Mouse (Mus musculus) small intestine, adult 2 months (tissue): ENCODE measurements around the gene Arap1.

Source experiments
- CTCF ChIP-seq: fragments of 200-500 bp; IDR thresholded peaks from 2 replicates; pipeline ENCODE4 v1.5.1; 2012; ENCODE audit warnings: low read depth, mild to moderate bottlenecking, control low read depth, inconsistent platforms, low read length, moderate library complexity, mixed read lengths; ENCODE audit not compliant: insufficient replicate concordance, insufficient read length; ENCODE audit errors: extremely low read depth
- POLR2A ChIP-seq: fragments of 200-500 bp; IDR thresholded peaks from 2 replicates; pipeline ENCODE4 v1.6.1; 2012; ENCODE audit warnings: low read depth, mild to moderate bottlenecking, control low read depth, inconsistent platforms, low read length, moderate library complexity

DNA sequence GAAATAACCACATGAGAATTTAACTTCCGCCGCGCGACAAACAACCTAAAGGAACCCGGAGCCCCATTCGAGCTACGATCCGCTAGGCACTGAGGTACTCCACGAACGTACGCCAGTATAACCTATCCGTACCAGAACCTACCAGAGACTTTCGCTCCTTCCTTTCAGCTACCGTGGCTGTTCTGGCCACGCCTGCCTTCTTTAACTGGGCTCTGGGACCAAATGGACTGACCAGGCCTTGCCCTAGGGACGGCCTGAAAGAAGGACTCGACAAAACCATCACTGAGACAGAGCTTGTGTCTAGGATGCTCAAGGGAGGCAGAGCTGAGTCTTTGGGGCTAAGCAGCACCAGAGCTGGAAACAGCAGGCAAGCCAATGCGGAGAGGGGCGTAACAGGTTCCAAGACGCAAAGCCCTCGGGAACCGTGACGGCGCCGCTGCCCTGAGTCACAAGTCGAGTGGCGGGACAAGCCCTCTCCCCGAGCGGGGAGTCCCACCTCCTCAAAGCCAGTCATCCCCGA is 46.4 kb upstream of the Arap1 start:
- TF ChIP-seq CTCF (peak; percentile 28; the same call in 1 of the 2 replicates), POLR2A (no peak)
